Mouse (Mus musculus) G1E-ER4 (cell line): ENCODE data around the gene Thra. TPM values are rescaled to one million over a fixed set of nuclear protein-coding genes. Genes with fewer than 3 reads are reported as not detected.

Source experiments
- GATA1 ChIP-seq: IDR thresholded peaks from one replicate; pipeline ENCODE4 v1.8.0; 2012; ENCODE audit warnings: low read length, inconsistent platforms
- polyA plus RNA-seq: library from polyadenylated mRNA; stranded (reverse); fragments of >175 nt; gene quantifications from 2 replicates; pipeline ENCODE4 v1.2.3, GENCODE M21; 2012

The Thra gene
- polyA plus RNA-seq, 1 experiment = 40.6 TPM

DNA sequence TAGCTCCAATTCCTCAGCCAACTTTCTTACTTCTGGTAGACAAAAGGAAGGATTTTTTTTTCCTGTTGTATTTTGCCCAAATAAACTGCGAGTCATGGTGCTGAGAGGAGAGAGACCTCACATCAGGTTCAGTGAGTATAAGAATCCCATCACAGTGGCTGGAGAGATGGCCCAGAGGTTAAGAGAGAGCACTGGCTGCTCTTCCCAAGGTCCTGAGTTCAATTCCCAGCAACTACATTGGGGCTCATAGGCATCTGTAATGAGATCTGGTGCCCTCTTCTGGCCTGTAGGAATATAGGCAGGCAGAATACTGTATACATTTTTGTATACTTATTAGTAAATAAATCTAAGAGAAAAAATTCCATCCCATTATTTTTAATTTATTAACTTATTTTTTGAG lies 47.3 kb downstream of the Thra start:
- no peak for TF ChIP-seq GATA1

DNA sequence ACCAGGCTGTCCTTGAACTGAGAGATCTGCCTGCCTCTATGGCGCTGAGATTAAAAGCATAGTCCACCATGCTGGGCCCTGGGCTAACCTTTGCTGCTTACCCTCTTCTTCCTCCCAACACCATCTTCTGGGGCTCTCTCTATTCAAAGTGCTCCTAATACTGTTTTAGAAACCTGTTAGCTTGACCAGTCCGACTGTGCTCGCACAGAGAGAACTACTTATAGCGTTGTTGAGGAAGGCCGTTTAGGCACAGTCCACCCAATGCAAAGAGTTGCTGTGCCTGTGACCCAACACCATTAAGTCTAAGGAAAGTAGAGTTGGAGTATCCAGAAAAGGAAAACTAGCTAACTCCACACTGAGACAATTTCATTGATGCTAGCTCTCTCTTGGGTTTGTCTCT lies 47.7 kb downstream of the Thra start:
- TF ChIP-seq GATA1 = no peak

DNA sequence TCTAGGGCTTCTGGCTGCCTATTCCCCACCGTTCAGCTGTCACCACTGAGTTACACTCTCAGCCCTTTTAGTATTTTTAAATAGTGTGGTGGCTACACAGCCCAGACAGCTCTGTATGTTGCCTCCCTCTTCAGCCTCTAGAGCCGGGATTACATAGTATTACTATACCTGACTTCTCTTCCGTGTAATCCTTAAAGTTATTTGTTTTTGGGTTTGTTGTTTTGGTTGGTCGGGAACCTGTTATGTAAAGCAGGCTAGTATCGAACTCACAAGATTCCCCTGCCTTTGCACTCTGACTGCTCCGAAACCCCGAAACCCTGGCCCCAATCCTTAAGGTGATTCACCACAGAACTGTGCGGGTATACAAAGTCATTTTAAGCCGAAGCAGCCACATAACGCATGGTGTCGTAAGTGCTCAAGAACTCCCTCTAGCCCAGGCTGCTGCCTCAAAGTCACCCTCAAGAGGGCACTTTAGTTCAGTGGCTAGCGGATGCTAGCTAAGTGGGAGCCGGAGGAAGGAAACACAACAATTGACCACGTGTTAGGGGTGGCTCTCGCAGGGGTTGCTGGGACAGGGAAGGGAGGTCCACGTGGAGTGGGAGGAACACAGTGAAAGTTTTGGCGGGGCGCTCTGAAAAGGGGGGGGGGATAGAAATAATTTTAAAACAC lies 48.2 kb downstream of the Thra start:
- TF ChIP-seq GATA1 = no peak

DNA sequence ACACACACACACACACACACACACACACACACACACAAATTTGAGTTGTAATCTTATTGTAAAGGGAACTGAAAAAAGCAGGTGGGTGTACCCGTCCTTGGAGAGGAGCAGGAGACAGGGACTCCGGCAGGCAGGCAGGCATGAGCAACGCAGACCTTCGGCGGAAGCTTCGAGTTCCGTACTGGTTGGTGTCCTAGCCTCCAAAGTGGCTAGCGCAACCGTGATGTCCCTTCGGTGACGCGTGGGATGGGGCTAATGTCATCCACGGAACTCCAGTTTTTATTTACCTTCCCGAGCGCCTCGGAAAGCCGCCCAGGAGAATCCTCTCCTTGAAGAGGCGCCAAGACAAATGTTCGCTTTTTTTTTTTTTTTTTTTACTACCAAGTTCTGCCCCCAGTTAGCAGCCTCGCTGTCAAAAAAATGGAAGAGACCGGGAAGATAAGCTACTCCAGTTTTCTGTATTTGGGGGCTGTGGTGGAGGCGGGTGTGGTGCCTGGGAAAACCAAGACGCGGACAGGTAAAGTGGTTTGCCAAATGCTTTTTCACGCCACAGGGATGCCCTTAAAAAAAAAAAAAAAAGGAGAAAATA lies 48.9 kb downstream of the Thra start:
- TF ChIP-seq GATA1 = no peak

DNA sequence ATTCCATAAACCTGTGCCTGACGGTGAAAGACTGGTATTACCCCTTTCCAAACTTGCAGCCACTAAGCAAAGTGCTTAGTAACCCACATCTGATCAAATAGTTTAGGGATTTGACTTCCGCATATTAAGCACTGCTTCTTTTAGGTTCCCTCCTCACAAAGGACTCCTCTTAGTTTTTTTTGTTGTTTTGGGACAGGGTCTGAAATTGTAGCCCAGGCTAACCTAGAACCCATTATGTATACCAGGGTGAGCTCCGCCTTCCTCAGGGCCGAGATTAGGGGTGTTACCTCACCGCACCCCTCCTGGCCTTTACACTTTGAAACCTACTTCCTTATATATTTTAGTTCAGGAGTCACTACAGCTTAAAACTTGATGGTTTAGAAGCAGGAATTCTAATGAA lies 49.4 kb downstream of the Thra start:
- no peak for TF ChIP-seq GATA1

DNA sequence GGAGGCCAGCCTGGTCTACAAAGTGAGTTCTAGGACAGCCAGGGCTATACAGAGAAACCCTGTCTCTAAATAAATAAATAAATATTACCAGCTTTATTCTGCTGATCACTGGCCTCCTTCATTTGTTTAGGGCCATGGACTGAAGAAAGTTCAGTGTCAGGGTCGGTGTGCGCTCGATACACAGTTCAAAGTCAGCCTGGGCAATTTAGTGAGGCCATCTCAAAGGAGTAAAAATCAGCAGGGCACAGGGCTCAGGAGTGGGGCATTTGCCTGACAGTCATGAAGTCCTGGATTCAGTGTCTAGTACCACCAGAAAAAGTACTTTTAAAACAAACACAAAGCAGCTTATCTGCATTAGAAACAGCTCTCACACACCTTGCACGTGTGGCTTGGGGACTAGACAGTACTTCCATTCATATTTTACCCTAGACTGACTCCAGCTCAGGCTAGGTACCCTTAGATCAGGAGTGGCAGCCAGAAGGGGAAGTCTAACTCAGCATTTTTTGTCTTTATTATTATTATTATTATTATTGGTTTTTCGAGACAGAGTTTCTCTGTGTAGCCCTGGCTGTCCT lies 50.3 kb downstream of the Thra start:
- TF ChIP-seq GATA1 = no peak

DNA sequence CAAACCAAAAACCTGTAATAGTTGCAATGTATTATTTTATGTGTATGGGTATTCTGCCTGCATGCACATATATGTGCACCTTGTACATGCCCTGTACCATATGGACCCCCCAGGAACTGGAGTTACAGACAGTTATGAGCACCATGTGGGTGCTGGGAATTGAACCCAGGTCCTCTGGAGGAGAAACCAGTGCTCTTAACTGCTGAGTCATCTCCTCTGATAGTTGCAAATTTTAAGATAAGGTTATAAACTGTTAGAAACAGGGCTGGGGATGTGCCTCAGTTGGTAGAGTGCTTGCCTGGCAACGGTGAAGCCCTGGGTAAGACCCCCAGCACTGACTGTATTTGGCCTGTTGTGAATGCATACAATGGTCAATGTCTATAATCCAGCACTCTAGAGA lies 51.0 kb downstream of the Thra start:
- no peak for TF ChIP-seq GATA1

DNA sequence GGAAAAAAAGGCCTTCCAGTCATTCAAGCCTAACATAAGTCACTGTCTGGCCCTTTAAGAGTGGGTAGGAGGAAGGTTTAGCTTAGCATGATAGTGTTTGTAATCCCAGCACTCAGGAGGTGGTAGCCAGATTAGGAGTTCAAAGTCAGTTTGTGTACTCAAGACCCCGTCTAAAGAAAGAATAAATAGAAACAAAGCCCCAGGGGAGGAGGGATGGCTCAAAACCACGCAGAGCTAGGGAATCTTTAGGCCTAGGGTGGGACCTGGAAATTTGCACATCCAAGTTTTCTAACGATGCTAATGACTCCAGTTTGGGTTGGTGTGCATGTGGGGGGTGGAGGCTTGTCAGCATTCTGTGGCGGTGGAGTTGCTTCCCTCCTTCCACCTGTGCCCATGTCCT lies 51.6 kb downstream of the Thra start:
- TF ChIP-seq GATA1 = no peak

DNA sequence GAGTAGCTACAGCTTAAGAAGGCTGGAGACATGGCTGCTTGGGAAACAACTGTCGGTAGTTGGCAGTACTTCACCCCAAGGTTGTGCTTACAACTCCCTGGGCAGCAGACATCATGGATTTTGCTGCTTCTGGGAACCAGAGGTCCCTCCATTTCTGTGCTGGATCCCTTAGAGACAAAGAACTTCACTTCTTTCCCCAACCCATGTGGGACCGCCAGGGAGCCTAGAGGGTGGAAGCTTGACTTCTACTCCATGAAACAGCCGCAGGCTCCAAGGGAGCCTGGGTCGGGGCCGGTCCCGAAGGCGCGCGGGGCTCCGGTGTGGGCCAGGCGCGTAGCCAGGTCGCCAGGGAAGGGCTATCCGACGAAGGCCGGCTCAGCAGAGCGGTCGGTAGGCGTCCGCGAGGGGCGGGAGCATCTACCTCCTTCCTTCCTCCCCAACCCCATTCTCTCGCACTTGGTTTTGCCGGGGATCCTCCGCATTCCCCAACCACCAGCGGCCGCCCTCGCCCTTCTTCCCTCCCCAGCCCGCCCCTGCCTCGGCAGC lies 54.1 kb downstream of the Thra start:
- no peak for TF ChIP-seq GATA1

DNA sequence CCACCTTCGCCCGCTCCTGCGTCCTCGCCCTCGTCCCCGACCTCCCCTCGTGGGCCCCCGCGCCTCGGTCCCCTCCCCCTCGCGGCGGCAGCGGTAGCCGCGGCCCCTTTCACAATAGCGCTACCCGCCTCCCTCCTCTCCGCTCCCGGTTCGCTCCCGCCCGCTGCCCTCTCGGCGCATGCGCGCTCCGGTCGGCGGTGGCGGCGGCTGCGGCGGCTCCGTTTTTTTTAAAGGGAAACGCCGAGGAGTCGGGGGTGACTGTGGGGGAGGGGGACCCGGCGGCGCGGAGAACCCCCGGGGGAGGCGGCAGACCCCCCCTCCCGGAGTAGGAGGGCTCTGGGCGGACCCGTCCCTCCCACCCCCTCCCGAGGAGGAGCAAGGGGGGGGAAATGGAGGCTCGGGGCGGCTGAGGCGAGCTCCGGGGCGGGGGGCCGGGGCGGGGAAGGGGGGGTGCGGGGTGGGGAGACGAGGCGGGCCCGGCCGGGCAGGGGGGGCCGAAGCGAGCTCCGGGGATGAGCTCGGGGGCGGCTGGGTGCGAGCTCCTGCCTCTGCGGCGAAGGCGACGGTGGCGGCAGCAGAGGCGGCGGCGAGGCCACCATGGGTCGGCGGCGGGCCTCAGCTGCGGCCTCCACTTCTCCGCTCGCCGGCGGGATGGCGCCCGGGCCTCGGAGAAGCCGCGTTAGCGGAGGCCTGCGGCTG lies 54.7 kb downstream of the Thra start, which contains the start of gene Msl1:
Msl1 (plus strand) TSS at position 502 of the 699 bp plus-strand sequence.
- TF ChIP-seq GATA1 = no peak

DNA sequence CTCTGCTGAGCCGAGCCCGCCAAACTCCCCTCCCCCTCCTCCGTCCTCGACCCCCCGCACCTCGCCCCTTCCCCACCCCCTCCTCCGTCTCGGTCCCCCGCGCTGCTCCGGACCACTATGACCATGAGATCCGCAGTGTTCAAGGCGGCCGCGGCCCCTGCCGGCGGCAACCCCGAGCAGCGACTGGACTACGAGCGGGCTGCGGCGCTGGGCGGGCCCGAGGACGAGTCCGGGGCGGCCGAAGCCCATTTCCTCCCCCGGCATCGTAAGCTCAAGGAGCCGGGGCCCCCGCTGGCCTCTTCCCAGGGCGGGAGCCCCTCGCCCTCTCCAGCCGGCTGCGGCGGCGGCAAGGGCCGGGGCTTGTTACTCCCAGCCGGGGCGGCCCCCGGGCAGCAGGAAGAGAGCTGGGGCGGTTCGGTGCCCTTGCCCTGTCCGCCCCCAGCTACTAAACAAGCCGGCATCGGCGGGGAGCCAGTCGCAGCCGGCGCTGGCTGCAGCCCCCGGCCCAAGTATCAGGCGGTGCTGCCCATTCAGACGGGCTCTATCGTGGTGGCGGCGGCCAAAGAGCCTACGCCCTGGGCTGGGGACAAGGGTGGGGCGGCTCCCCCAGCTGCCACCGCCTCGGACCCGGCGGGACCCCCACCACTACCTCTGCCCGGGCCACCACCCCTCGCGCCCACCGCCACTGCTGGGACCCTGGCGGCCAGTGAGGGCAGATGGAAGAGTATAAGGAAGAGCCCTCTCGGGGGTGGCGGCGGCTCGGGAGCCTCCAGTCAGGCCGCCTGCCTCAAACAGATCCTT lies 55.5 kb downstream of the Thra start:
- TF ChIP-seq GATA1 = no peak

DNA sequence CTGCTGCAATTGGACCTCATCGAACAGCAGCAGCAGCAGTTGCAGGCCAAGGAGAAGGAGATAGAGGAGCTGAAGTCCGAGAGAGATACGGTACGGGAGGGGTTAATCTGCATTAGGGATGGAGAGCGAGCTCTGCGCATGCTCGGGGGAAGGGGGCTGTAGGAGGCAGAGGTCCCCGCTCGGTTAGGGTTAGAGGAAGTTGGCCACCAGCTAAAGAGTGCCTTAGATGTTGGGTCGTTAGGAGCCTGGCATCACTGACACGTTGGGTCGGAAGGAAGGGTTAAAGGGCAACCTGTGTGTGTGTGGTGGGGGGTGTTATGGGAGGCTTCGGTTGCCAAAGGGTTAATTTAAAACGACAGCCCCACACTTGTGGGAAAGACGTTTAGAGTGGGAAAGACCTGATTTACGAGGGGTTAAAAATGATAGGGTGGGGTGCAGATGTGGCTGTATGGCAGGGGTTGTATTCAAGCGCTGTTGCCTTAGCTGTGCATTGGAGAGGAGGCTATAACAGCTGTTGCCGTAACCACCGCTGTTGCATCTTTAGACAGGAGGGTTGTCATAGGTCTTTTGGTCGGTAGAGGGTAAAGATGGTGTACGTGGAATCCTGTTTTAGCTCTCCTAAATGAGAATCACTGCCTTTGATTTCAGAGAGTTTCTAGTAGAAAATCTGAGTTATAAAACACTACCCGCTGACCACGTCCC lies 56.2 kb downstream of the Thra start:
- TF ChIP-seq GATA1 = no peak

DNA sequence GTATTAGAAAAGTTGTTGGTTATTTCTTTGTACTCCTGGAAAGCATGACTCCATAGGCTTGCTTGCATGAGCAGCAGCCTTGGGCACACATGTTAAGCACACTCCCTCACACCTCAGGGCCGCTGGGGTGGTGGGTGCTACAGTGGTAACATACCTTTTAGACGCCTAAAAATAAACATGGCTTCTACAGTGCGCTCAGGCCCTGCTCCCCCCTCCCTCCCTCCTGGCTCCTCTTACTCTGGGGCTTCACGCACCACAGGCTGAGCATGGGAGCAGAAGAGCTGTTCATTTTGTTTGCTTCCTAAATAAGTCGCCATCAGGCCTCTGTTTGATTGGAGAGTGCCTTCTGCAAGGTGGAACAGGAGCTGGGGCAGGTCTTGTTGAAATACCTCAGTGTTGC lies 56.9 kb downstream of the Thra start:
- no peak for TF ChIP-seq GATA1

DNA sequence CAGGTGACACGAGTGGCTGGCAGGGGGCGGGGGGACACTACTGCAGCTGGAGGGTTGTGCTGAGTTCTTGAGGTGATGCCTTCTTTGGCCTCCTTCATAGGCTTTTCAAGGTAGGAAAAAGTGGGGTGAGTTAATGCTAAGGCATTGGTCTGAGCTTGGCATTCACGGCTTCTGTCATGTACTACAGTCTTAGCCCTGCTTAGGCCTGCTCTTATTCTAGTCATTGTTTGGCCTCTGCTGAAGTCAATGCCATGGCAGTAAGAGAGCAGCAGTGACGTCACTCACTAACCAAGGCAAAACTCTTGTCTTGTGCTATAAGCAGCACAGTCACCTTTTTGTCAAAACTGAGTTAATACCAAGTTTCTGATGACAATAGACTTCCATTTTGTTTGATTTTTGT lies 57.5 kb downstream of the Thra start:
- no peak for TF ChIP-seq GATA1

DNA sequence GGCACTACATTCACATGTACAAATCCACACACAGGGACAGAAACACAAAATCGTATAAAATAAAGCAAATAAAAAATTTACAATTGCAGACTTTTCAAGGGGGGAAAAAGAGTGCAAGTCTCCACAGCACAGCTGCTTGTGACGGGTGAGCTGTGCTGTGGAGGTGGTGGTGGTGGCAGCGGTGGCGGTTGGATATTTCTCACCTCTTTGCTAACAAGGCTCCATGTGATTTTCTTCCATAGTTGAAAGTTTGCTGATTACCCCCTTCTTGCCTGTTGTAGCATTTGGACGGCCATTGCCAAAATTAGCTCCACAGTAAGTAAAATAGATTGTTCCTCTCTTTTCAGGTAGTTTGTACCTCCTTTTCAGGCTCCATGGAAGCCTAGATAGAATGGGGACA lies 64.2 kb downstream of the Thra start, which contains the start of gene Casc3:
Casc3 (plus strand) TSS at position 301 of the 400 bp plus-strand sequence.
- no peak for TF ChIP-seq GATA1
